Mouse (Mus musculus): Measurements from ENCODE around the gene Trpm4. TPM values are rescaled to one million over a fixed set of nuclear protein-coding genes. Genes with fewer than 3 reads are reported as not detected.

Trpm4 gene
- total RNA-seq, 1 experiment from 2014 or later = 9.7 TPM

DNA sequence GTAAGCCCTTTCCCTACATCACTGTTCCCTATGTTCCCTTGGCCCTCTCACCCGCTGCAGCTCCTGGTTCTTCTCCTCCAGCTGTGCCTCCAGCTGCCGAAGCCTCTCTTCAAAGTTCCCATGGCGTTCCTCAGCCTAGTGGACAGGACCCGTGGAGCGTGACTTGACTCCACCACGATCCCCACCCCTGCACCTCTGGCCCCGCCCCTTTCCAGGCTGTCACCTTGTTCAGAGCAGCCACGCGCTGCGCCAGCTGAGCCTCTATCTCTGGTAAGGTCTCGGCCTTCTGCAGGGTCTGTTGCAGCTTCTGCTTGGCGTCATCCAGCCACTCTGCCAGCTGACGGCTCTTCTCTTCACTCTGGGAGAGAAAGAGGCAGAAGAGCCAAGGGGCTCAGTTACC is 22.5 kb upstream of the Trpm4 start:
- no peak for ATAC-seq (replicated peaks; ENCODE audit: insufficient number of reproducible peaks, low FRiP score, low TSS enrichment, poor library complexity, severe bottlenecking)

DNA sequence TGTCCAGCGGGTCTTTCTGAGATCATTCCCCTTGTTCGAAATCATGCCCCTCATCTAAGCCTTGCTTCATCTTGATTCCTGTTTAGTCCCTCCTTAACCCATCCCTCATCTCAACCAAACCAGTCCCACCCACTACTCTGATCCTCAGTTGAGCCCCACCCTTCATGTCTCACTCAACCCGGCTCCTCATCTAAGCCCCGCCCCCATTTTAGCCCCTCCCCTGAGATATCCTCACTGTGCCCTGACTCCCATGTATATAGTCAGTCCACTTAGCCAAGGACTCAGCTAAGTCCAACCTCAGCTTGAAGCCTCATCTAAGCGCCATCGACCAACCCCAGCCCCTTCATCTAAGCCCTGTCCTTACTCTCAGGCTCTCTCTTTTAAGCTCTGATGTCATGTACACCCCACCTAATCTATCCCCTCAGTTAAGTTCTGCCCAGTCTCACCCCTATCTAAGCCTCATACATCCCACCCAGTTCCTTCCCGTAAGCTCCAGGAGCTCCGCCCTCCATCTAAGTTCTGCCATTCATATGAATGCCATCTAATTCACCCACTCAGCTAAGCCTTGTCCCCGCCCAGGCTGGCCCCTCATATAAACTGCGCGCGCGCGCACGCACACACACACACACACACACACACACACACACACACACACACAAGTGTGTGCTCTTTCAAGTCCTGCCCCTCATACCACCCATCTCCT is 21.9 kb upstream of the Trpm4 start:
- ATAC-seq (replicated peaks; ENCODE audit: insufficient number of reproducible peaks, low FRiP score, low TSS enrichment, poor library complexity, severe bottlenecking) = no peak

DNA sequence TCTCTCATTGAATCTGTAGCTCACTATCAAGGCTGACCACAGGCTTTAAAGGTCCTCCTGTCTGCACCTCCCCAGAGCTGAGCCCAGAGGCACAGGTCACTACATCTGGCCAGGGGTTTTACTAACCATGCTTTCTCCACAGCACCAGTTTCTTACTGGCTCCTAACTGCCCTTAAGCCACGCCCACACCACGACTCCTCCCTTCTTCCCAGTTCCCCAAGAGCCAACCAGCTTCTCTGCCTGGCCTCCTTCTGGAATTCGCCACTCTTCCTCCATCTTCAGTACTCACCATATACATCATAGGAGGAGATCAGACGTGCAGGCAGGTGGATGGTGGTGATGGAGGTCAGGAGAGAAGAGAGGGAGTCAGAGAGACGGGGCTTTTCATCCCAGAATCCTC is 19.5 kb upstream of the Trpm4 start:
- ATAC-seq (replicated peaks; ENCODE audit: insufficient number of reproducible peaks, low FRiP score, low TSS enrichment, poor library complexity, severe bottlenecking) = no peak

DNA sequence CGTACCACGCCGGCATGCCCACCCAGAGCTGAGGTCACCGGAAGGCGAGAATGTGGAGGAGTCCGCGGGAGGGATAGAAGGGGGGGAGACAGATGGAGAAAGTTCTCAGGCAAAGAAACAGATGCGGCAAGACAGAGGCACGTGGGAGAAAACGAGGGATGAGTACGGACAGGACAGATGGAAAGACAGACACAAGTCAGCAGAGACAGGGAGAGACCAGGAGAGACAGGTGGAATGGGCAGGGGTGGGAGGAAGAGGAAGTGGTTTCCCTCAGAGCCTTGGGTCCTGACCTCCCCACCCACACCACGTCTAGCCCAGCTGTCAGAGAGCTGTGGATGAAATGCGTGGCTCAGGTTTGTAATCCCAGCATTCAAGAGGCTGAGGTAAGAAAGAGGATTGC is 13.3 kb upstream of the Trpm4 start:
- no peak for ATAC-seq (replicated peaks; ENCODE audit: insufficient number of reproducible peaks, low FRiP score, low TSS enrichment, poor library complexity, severe bottlenecking)

DNA sequence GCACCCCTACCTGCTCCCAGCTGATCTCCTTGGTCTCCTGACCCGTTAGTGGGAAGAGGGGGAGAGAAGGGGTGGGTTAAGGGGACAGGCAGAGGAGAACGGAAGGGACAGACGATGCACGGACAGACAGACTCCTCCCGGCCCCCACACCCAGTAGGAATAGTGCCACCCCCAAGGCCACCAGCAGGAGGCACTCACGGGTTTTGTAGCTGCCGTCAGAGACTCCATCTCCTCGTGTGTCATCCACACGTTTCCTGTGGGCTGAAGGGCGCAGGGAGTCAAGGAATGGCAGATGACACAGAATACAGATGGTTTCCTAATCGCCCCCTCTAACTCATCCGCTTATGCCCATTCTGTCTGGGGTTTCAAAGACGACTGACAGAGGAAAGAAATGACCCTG is 10.0 kb upstream of the Trpm4 start:
- ATAC-seq (replicated peaks; ENCODE audit: insufficient number of reproducible peaks, low FRiP score, low TSS enrichment, poor library complexity, severe bottlenecking) = no peak

- ATAC-seq (replicated peaks; ENCODE audit: insufficient number of reproducible peaks, low FRiP score, low TSS enrichment, poor library complexity, severe bottlenecking) = no peak
Observed at GRCm38 (mm10) chr7:45342081-45342480, 8.5 kb upstream of the Trpm4 start.

GRCm38 (mm10) chr7:45341303-45341702 is 7.7 kb upstream of the Trpm4 start:
- ATAC-seq (replicated peaks; ENCODE audit: insufficient number of reproducible peaks, low FRiP score, low TSS enrichment, poor library complexity, severe bottlenecking) = peak; percentile 74

GRCm38 (mm10) chr7:45340669-45341068 is 7.1 kb upstream of the Trpm4 start:
- no peak for ATAC-seq (replicated peaks; ENCODE audit: insufficient number of reproducible peaks, low FRiP score, low TSS enrichment, poor library complexity, severe bottlenecking)

- no peak for ATAC-seq (replicated peaks; ENCODE audit: insufficient number of reproducible peaks, low FRiP score, low TSS enrichment, poor library complexity, severe bottlenecking)
Observed at GRCm38 (mm10) chr7:45340066-45340442, 6.5 kb upstream of the Trpm4 start.

DNA sequence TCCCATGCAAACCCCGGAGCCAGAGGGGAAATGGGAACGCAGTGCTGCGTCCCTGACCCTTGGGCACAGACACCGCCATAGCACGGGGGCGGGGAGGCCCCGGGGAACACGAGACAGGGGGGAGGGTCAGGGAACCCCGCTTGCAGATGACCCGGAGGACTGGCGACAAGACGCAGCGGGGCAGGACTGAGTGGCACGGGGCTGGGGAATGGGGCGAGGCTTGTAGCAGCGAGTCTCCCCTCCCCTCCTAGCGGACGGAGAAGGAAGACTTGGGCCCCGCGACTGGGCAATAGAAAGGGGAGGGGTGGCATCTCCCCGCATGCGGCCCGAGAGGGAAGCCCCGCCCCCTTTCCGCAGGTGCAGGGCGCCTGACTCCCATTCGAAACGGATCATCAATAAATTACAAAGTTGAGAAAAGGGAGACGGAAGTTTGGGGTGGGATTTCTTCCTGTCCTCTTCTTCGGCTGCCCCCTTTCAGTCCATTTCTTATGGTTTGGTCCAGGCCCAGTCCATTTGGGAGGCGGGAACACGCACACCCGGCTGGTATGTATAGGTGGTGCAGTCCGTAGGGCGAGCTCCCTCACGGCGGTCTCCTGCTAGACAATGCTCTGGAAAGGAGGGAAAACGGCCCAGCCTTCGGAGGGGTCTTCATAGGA is 6.0 kb upstream of the Trpm4 start:
- peak; percentile 44 for ATAC-seq (replicated peaks; ENCODE audit: insufficient number of reproducible peaks, low FRiP score, low TSS enrichment, poor library complexity, severe bottlenecking)

DNA sequence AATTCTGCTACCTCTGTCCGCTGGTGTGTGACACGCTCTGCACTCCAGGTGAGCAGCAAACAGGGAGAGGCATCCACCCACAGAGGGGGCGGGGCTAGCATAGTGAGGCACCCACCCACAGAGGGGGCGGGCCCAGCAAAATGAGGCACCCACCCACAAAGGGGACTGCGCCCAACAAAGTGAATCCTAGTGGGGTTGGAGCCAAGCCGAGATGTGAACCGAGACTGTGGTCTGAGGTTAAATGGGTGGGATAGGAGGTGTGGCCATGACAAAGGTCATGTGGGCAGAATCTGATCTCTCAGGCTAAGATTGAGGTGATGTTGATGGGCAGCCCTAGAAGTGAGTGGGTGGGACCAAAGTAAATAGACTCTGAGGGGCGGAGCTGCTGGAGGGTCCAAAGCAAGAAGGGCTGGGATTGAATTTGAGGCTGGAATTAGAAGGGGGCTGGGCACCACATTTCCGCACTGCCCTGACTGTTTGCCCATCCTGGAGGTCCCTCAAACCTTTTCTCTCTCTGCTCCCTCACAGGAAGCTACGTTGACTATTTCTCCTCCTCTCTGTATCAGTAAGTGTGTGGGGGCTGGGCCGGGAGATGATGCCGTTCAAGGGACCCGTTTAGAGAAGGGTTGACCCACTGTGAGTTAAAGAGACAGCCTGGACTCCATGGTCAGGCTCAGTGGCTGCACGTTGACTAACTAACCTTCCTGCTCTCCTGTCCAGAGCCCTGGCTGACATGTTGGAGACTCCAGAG is 4.8 kb upstream of the Trpm4 start:
- no peak for ATAC-seq (replicated peaks; ENCODE audit: insufficient number of reproducible peaks, low FRiP score, low TSS enrichment, poor library complexity, severe bottlenecking)

GRCm38 (mm10) chr7:45337469-45337868 is 3.9 kb upstream of the Trpm4 start:
- no peak for ATAC-seq (replicated peaks; ENCODE audit: insufficient number of reproducible peaks, low FRiP score, low TSS enrichment, poor library complexity, severe bottlenecking)

DNA sequence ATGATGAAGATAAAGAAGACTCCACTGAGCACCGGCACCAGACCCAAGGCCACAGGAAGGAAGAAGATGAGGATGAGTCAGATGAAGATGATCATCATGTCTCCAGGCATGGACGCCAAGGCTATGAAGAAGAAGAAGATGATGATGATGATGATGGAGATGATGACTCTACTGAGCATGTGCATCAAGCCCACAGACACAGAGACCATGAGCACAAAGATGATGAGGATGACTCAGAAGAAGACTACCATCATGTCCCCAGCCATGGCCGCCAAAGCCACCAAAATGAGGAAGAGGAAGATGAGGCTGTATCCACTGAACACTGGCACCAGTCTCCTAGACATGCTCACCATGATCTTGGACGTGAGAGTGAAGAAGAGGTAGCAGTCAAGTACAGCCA is 2.7 kb upstream of the Trpm4 start:
- no peak for ATAC-seq (replicated peaks; ENCODE audit: insufficient number of reproducible peaks, low FRiP score, low TSS enrichment, poor library complexity, severe bottlenecking)

GRCm38 (mm10) chr7:45335056-45335455 is 1.5 kb upstream of the Trpm4 start, which contains the start of gene Hrc:
Gene Hrc, plus strand, starts transcription at chr7:45335290.
- ATAC-seq (replicated peaks; ENCODE audit: insufficient number of reproducible peaks, low FRiP score, low TSS enrichment, poor library complexity, severe bottlenecking) = no peak

GRCm38 (mm10) chr7:45334605-45335004 is 1.0 kb upstream of the Trpm4 start:
- ATAC-seq (replicated peaks; ENCODE audit: insufficient number of reproducible peaks, low FRiP score, low TSS enrichment, poor library complexity, severe bottlenecking) = no peak

DNA sequence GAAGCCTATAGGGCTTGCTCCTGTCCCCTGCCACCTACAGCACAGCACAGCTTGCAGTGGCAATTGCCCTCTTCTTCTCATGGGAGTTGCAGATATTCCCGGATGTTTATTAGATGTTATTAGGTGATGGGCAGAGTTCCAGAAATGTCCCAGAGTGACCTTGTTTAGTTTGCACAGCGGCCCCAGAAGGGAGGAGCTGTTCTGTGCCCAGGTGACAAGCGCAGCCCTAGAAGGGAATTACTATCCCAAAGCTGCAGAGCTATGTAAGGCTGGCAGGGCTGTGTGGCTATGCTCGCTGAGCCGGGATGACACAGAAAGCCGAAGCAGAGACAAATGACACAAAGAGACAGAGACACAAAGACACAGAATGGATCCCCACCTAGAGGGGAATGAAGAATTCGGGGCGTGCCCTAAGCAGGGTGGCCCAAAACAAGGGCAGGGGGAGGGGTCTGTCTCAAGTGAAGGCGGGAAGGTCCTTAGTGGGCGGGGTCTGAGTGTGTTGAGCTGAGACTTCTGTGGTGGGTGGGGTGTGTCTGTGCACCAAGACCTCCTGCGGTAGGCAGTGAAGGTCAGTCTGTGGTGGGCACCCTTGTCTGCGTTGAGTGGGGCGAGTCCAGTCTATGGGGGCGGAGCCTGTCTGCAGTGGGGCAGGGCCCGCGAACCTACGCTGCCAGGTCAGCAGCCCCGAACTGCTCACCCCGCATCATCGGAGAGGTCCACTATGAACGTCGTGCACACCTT is 725 bp downstream of the Trpm4 start:
- ATAC-seq (replicated peaks; ENCODE audit: insufficient number of reproducible peaks, low FRiP score, low TSS enrichment, poor library complexity, severe bottlenecking) = peak; percentile 9; the same call in 1 of the 2 replicates

DNA sequence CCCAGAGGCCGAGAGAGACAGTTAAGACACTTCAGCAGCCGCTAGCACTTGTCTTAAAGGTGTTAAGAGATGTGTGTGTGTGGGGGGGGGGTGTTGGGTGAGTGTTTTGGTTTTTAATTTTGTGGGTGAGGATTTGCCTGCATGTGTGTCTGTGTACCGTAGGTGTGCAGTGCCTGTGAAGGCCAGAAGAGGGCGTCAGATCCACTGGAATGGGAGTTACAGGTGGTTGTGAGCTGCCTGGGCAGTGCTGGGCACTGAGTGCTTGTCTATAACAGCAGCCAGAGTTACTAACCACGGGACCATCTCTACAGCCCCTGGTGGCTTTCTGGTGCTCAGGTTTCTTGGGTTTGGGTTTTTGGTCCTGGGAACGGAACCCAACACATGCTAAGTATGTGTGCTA is 2.1 kb downstream of the Trpm4 start:
- no peak for ATAC-seq (replicated peaks; ENCODE audit: insufficient number of reproducible peaks, low FRiP score, low TSS enrichment, poor library complexity, severe bottlenecking)

GRCm38 (mm10) chr7:45328841-45329475 is 4.6 kb downstream of the Trpm4 start:
- no peak for ATAC-seq (replicated peaks; ENCODE audit: insufficient number of reproducible peaks, low FRiP score, low TSS enrichment, poor library complexity, severe bottlenecking)

GRCm38 (mm10) chr7:45325800-45326199 is 7.8 kb downstream of the Trpm4 start:
- no peak for ATAC-seq (replicated peaks; ENCODE audit: insufficient number of reproducible peaks, low FRiP score, low TSS enrichment, poor library complexity, severe bottlenecking)
